Mouse (Mus musculus): ENCODE data around the gene Ccl2. TPM values are rescaled to one million over a fixed set of nuclear protein-coding genes. Genes with fewer than 3 reads are reported as not detected.

The Ccl2 gene
- polyA plus RNA-seq, 1 experiment from 2014 or later: 8.3 TPM

DNA sequence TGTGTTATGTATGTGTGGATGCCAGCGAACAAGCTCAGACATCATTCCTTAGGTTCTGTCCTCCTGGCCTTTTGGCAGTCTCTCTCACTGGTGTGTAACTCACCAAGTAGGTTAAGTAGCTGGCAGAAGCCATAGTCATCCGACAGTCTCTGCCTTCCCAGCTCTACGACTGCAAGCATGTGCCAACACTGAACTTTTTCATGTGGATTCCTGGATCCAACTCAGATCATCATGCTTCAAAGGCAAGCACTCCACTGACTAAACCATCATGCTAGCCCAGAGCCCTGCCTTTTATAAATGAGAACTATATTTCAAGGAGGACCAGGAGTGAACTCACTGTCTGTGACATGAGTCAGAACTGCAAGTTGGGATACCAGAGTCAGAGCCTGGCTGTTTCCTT lies 38.3 kb downstream of the Ccl2 start:
- no peak overlapping the region for H3K27ac ChIP-seq (ENCODE audit: low read length)
- H3K9ac ChIP-seq (ENCODE audit: low read depth, low read length): no peak overlapping the region
- no peaks in the 10 kb centered on the region for H3K4me1 ChIP-seq (ENCODE audit: control insufficient read depth, insufficient read depth, low read length)
- no peaks in the 10 kb centered on the region for H3K27me3 ChIP-seq (replicated peaks; ENCODE audit: control insufficient read depth, insufficient read depth, low read length)
- 88% methylated on average over 3 of the region's 3 CpGs for WGBS
- no peak for ATAC-seq
- H3K9me3 ChIP-seq (ENCODE audit: control insufficient read depth, low read length): no peaks in the 10 kb centered on the region
- H3K4me2 ChIP-seq (ENCODE audit: low read depth, low read length): no peak overlapping the region
- H3K36me3 ChIP-seq (ENCODE audit: control insufficient read depth, insufficient read depth, low read length): no peaks in the 10 kb centered on the region
- no peak overlapping the region for H3K4me3 ChIP-seq (ENCODE audit: low read length)

DNA sequence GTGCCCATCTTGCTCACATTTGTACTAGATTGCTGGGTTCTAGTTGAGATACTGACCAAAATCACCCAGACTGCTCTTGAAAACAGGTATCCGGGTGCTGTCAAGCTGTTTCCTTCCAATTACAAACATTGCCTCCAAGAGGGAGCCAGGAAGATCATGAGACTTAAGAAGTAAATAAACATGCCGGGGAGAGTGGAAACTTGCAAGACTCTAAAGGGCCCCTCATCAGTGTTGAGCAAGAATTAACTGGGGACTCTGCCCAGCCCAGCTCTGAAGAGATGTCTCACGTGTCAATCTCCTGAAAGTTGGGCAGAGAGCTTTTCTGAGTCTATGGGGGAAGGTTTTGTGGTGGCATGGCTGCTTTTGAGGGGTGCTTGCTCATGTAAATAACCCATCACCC lies 41.7 kb downstream of the Ccl2 start:
- WGBS: 49% methylated on average over 3 of the region's 3 CpGs
- H3K27me3 ChIP-seq (replicated peaks; ENCODE audit: control insufficient read depth, insufficient read depth, low read length): no peaks in the 10 kb centered on the region
- no peak for ATAC-seq
- no peak overlapping the region for H3K27ac ChIP-seq (ENCODE audit: low read length)
- H3K4me1 ChIP-seq (ENCODE audit: control insufficient read depth, insufficient read depth, low read length): no peaks in the 10 kb centered on the region
- H3K4me2 ChIP-seq (ENCODE audit: low read depth, low read length): no peak overlapping the region
- no peak overlapping the region for H3K9ac ChIP-seq (ENCODE audit: low read depth, low read length)
- H3K9me3 ChIP-seq (ENCODE audit: control insufficient read depth, low read length): no peaks in the 10 kb centered on the region
- H3K4me3 ChIP-seq (ENCODE audit: low read length): no peak overlapping the region
- H3K36me3 ChIP-seq (ENCODE audit: control insufficient read depth, insufficient read depth, low read length): no peaks in the 10 kb centered on the region

DNA sequence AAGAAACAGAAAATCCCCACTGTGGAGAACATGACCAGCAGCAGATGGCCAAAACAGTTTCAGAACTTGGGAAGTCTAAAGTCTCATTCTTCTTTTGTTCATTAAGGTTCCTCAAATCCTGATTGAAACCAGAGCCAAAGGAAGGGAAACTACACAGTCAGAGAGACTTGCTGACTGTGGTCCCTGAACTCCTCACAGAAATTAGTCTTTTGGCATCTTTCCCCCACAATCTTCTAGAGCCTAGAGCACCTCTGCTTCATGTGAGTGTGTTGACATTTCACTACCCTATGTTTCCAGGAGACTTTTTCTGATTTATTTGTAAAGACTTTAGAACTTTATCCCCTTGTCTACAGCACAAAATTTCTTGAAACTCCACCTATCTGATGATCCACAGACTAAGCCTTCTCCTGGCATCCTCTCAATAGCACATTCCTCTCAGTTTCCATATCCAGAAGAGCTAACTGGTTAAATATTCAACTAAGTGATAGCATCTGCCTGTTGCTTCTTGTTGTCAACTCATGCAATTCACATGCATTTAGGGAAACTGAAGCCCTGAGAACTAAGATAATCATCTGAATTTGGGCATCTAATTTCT lies 42.9 kb downstream of the Ccl2 start:
- Histone ChIP-seq H3K9me3 (ENCODE audit: control insufficient read depth, low read length) (no peaks in the 10 kb centered on the region), H3K27me3 (replicated peaks; ENCODE audit: control insufficient read depth, insufficient read depth, low read length) (no peaks in the 10 kb centered on the region), H3K4me1 (ENCODE audit: control insufficient read depth, insufficient read depth, low read length) (no peaks in the 10 kb centered on the region), H3K9ac (ENCODE audit: low read depth, low read length) (no peak overlapping the region), H3K4me2 (ENCODE audit: low read depth, low read length) (no peak overlapping the region), H3K27ac (ENCODE audit: low read length) (no peak overlapping the region), H3K36me3 (ENCODE audit: control insufficient read depth, insufficient read depth, low read length) (no peaks in the 10 kb centered on the region), H3K4me3 (ENCODE audit: low read length) (no peak overlapping the region)
- ATAC-seq: no peak

DNA sequence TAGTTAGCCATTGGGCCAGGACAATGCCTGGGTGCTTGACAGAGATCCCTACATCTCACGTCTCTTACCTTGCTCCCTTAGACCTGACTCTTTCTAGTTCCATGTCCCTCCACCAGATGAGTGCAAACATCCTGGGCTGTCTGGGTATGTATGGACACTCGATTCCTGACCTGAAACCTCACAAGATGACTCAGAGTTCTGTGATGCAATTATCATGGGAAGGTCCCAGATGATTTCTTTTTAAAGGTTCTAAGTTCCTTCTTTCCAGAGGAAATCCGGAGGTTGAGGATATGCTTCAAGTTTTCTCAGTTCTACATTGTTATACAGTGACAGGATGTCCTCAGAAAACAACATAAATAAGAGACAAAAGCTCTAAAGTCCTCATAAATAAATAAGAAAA lies 45.5 kb downstream of the Ccl2 start:
- H3K36me3 ChIP-seq (ENCODE audit: control insufficient read depth, insufficient read depth, low read length): no peaks in the 10 kb centered on the region
- no peaks in the 10 kb centered on the region for H3K9me3 ChIP-seq (ENCODE audit: control insufficient read depth, low read length)
- H3K27ac ChIP-seq (ENCODE audit: low read length): no peak overlapping the region
- no peaks in the 10 kb centered on the region for H3K27me3 ChIP-seq (replicated peaks; ENCODE audit: control insufficient read depth, insufficient read depth, low read length)
- no peak overlapping the region for H3K4me2 ChIP-seq (ENCODE audit: low read depth, low read length)
- H3K9ac ChIP-seq (ENCODE audit: low read depth, low read length): no peak overlapping the region
- WGBS: 72% methylated on average over 3 of the region's 3 CpGs
- ATAC-seq: no peak
- no peaks in the 10 kb centered on the region for H3K4me1 ChIP-seq (ENCODE audit: control insufficient read depth, insufficient read depth, low read length)
- H3K4me3 ChIP-seq (ENCODE audit: low read length): no peak overlapping the region

DNA sequence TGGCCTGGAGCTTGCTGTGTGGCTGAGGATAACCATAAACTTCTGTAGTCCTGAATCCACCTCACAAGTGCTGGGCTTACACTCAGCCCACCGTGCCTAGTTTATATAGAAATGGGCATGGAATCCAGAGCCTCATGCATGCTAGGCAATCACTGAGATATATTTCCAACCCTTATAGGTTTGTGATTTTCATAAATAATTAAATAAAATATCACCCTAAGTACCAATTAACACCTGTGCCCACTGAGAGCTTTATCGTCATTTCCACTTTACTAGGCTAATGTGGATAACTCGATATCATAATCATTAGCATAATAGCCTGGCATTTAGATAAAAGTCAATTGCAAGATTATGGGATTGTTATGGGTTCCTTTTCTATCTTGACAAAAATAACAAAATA lies 49.0 kb downstream of the Ccl2 start:
- H3K27ac ChIP-seq (ENCODE audit: low read length): no peak overlapping the region
- no peak for ATAC-seq
- H3K4me2 ChIP-seq (ENCODE audit: low read depth, low read length): no peak overlapping the region
- no peaks in the 10 kb centered on the region for H3K27me3 ChIP-seq (replicated peaks; ENCODE audit: control insufficient read depth, insufficient read depth, low read length)
- no peaks in the 10 kb centered on the region for H3K9me3 ChIP-seq (ENCODE audit: control insufficient read depth, low read length)
- H3K9ac ChIP-seq (ENCODE audit: low read depth, low read length): no peak overlapping the region
- H3K4me3 ChIP-seq (ENCODE audit: low read length): no peak overlapping the region
- 94% methylated on average over 3 of the region's 3 CpGs for WGBS
- H3K36me3 ChIP-seq (ENCODE audit: control insufficient read depth, insufficient read depth, low read length): no peaks in the 10 kb centered on the region
- no peaks in the 10 kb centered on the region for H3K4me1 ChIP-seq (ENCODE audit: control insufficient read depth, insufficient read depth, low read length)

Other genes starting within 250 kb of the Ccl2 start
- gene 5530401A14Rik, start 174.9 kb upstream of the Ccl2 start, polyA plus RNA-seq (2015; fragmentation: Nextera tagmentation; extraction: Ambion mirVana): 0.05 TPM in 1 of 2 replicates, not detected in the other
- gene Asic2, start 67.1 kb upstream of the Ccl2 start, polyA plus RNA-seq (2015; fragmentation: Nextera tagmentation; extraction: Ambion mirVana): 0.15 and 0.16 TPM in 2 replicates
- gene Gm17268, start 3.0 kb downstream of the Ccl2 start, polyA plus RNA-seq (2015; fragmentation: Nextera tagmentation; extraction: Ambion mirVana): not detected in 2 replicates
- gene Ccl7, start 10.1 kb downstream of the Ccl2 start, polyA plus RNA-seq (2015; fragmentation: Nextera tagmentation; extraction: Ambion mirVana): 3.0 and 3.1 TPM in 2 replicates
- 105 and 109 TPM in 2 replicates for gene Ccl11, start 22.3 kb downstream of the Ccl2 start, polyA plus RNA-seq (2015; fragmentation: Nextera tagmentation; extraction: Ambion mirVana)
- gene Ccl12, start 66.3 kb downstream of the Ccl2 start, polyA plus RNA-seq (2015; fragmentation: Nextera tagmentation; extraction: Ambion mirVana): 1.4 and 2.7 TPM in 2 replicates
- gene Ccl8, start 79.6 kb downstream of the Ccl2 start, polyA plus RNA-seq (2015; fragmentation: Nextera tagmentation; extraction: Ambion mirVana): 0.40 TPM in 1 of 2 replicates, not detected in the other